Mouse (Mus musculus) neural tube, embryonic 15.5 days (tissue): Measurements from ENCODE around the gene Rfx6. TPM values are rescaled to one million over a fixed set of nuclear protein-coding genes. Genes with fewer than 3 reads are reported as not detected.

Experiments
- ATAC-seq: fragments of 200-750 bp; cut with Nextera tagmentation; 2 replicates; pipeline ENCODE4 v1.8.0; 2017; ENCODE audit warnings: mild to moderate bottlenecking, moderate TSS enrichment, moderate library complexity; ENCODE audit not compliant: low FRiP score
- H3K27ac ChIP-seq: fragments of 300-500 bp; sonication (generic); replicated peaks from 2 replicates; pipeline ENCODE4 v1.5.1; 2015; ENCODE audit warnings: mild to moderate bottlenecking, inconsistent platforms
- H3K27me3 ChIP-seq: fragments of 300-500 bp; sonication (generic); replicated peaks from 2 replicates; pipeline ENCODE4 v1.6.1; 2015; ENCODE audit warnings: inconsistent platforms
- H3K36me3 ChIP-seq: fragments of 300-500 bp; sonication (generic); 2 replicates; pipeline ENCODE4 v1.6.1; 2015; ENCODE audit warnings: inconsistent platforms
- H3K4me1 ChIP-seq: fragments of 300-500 bp; sonication (generic); 2 replicates; pipeline ENCODE4 v1.6.1; 2015; ENCODE audit warnings: inconsistent platforms
- H3K4me2 ChIP-seq: fragments of 300-500 bp; sonication (generic); 2 replicates; pipeline ENCODE4 v1.6.1; 2015; ENCODE audit warnings: inconsistent platforms, mild to moderate bottlenecking, moderate library complexity
- H3K4me3 ChIP-seq: fragments of 300-500 bp; sonication (generic); replicated peaks from 2 replicates; pipeline ENCODE4 v1.5.1; 2015; ENCODE audit warnings: mild to moderate bottlenecking, inconsistent platforms
- H3K9ac ChIP-seq: fragments of 300-500 bp; sonication (generic); replicated peaks from 2 replicates; pipeline ENCODE4 v1.6.1; 2015; ENCODE audit warnings: mild to moderate bottlenecking, inconsistent platforms
- H3K9me3 ChIP-seq: fragments of 300-500 bp; sonication (generic); replicated peaks from 2 replicates; pipeline ENCODE4 v1.6.1; 2016; ENCODE audit warnings: inconsistent platforms
- WGBS: fragments of 180-500 bp; shearing (Covaris S2); methylation state at CpG from one replicate; pipeline ENCODE4 v1.1.7; 2015; ENCODE audit warnings: mixed read lengths; 5-methylcytosine and 5-hydroxymethylcytosine counted together
- polyA plus RNA-seq: library from polyadenylated mRNA; unstranded; fragments of >200 nt; fragmentation: Nextera tagmentation; extraction: Ambion mirVana; gene quantifications from 2 replicates; pipeline ENCODE4 v1.2.1, GENCODE M21; 2015

Gene Rfx6
- polyA plus RNA-seq, 1 experiment from 2014 or later = 0.46 TPM

DNA sequence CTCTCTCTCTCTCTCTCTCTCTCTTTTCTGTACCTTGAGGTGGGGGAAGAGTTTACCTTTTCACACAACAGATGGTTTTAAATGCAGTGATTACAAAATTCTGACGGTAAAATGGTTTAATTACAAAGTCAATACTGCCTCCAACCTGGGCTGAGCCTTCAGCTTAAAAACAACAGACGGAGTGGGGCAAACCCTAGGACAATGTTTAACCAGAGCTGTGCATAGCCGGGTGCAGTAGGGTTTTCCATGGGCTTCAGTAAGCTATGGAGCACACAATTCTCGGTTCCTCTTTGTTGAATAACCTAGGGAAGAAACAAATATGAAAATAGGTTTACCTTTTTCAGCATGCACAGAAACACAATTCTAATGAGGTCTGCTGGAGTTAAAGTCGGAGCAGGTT is 90.9 kb downstream of the Rfx6 start:
- Histone ChIP-seq H3K4me3 (no peak overlapping the region), H3K27me3 (no peaks in the 10 kb centered on the region), H3K9me3 (no peaks in the 10 kb centered on the region), H3K4me2 (no peak overlapping the region), H3K27ac (no peak overlapping the region), H3K36me3 (no peaks in the 10 kb centered on the region), H3K4me1 (no peaks in the 10 kb centered on the region), H3K9ac (no peak overlapping the region)
- ATAC-seq = no peak
- 57% methylated on average over 5 of the region's 5 CpGs for WGBS

DNA sequence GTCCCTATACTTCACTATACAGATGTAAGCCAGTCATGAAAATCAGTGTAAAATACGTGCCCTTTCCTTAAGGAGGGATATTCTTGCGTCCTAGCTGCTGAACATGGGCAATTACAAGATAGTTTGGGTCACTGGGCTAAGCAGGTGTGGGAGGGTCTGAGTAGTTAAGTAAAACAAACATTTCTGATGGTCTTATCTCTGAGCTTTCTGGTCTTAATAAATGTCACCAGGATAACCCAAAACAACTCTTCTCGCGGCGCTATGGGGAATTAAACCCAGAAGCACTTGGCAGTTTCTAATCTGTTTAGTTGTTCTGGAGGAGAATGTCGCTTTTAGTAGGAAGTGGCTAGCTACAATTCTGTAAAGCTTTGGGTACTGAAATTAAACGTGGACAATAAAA is 91.7 kb downstream of the Rfx6 start:
- Histone ChIP-seq H3K4me2 (no peak overlapping the region), H3K27ac (no peak overlapping the region), H3K4me3 (no peak overlapping the region), H3K27me3 (no peaks in the 10 kb centered on the region), H3K9me3 (no peaks in the 10 kb centered on the region), H3K36me3 (no peaks in the 10 kb centered on the region), H3K4me1 (no peaks in the 10 kb centered on the region), H3K9ac (no peak overlapping the region)
- WGBS = 75% methylated on average over 7 of the region's 7 CpGs
- ATAC-seq = no peak

- Histone ChIP-seq H3K9me3 (no peaks in the 10 kb centered on the region), H3K36me3 (no peaks in the 10 kb centered on the region), H3K27me3 (no peaks in the 10 kb centered on the region), H3K27ac (no peak overlapping the region), H3K4me1 (no peaks in the 10 kb centered on the region), H3K4me3 (no peak overlapping the region), H3K4me2 (no peak overlapping the region), H3K9ac (no peak overlapping the region)
- 65% methylated on average over 2 of the region's 2 CpGs for WGBS
- no peak for ATAC-seq
Measured at GRCm38 (mm10) chr10:51779648-51780047, 102.1 kb downstream of the Rfx6 start.

Other genes starting within 250 kb of the Rfx6 start
- gene Gm49339, start 197.1 kb upstream of the Rfx6 start, polyA plus RNA-seq = not detected in 2 replicates
- 0.52 and 0.65 TPM in 2 replicates for gene Lilr4b, start 197.1 kb upstream of the Rfx6 start, polyA plus RNA-seq
- 0.79 and 2.2 TPM in 2 replicates for gene Lilrb4a, start 186.8 kb upstream of the Rfx6 start, polyA plus RNA-seq
- 1.3 and 1.6 TPM in 2 replicates for gene Fam162b, start 87.2 kb upstream of the Rfx6 start, polyA plus RNA-seq
- not detected in 2 replicates for gene Gprc6a, start 46.3 kb upstream of the Rfx6 start, polyA plus RNA-seq